Mouse (Mus musculus) naive thymus-derived CD4-positive, alpha-beta T cell, adult 5 months (primary cell): ENCODE results near the gene Gpat2. TPM values are rescaled to one million over a fixed set of nuclear protein-coding genes. Genes with fewer than 3 reads are reported as not detected.

Source experiments
- polyA plus RNA-seq: library from polyadenylated mRNA; unstranded; fragments of 100-300 nt; shearing (Covaris generic); gene quantifications from one replicate; pipeline ENCODE4 v1.2.1, GENCODE M21; 2017

Gpat2 gene
- polyA plus RNA-seq = 0.35 TPM

GRCm38 (mm10) chr2:127424977-127425376 is at the start of gene Gpat2:
TSS of gene Gpat2 (plus strand) at chr2:127425199.

GRCm38 (mm10) chr2:127444055-127444789 is 19.2 kb downstream of the Gpat2 start, which contains the start of gene Fahd2a:
TSS of gene Fahd2a (minus strand) at chr2:127444565.

Other genes starting within 250 kb of the Gpat2 start
- gene 1810024B03Rik, start 216.9 kb upstream of the Gpat2 start, polyA plus RNA-seq = 0.57 TPM
- gene Snrnp200, start 216.8 kb upstream of the Gpat2 start, polyA plus RNA-seq = 116 TPM
- gene Ciao1, start 177.4 kb upstream of the Gpat2 start, polyA plus RNA-seq = 94.4 TPM
- gene Tmem127, start 177.3 kb upstream of the Gpat2 start, polyA plus RNA-seq = 29.0 TPM
- 90.9 TPM for gene Stard7, start 155.0 kb upstream of the Gpat2 start, polyA plus RNA-seq
- 209 TPM for gene Dusp2, start 89.0 kb upstream of the Gpat2 start, polyA plus RNA-seq
- not detected for gene Astl, start 86.6 kb upstream of the Gpat2 start, polyA plus RNA-seq
- not detected for gene Adra2b, start 62.0 kb upstream of the Gpat2 start, polyA plus RNA-seq
- 15.3 TPM for gene Fahd2a, start 19.4 kb downstream of the Gpat2 start, polyA plus RNA-seq
- 0.27 TPM for gene Kcnip3, start 96.9 kb downstream of the Gpat2 start, polyA plus RNA-seq
- not detected for gene Prom2, start 116.3 kb downstream of the Gpat2 start, polyA plus RNA-seq
- 3.2 TPM for gene Zfp661, start 161.9 kb downstream of the Gpat2 start, polyA plus RNA-seq
- 119 TPM for gene Mrps5, start 162.0 kb downstream of the Gpat2 start, polyA plus RNA-seq
- not detected for gene Mal, start 231.5 kb downstream of the Gpat2 start, polyA plus RNA-seq